Mouse (Mus musculus): ENCODE data around the gene Gm15217. TPM values are rescaled to one million over a fixed set of nuclear protein-coding genes. Genes with fewer than 3 reads are reported as not detected.

The Gm15217 gene
- total RNA-seq, 1 experiment from 2014 or later: not detected

- DNase-seq: no peak
Observed at GRCm38 (mm10) chr14:46398091-46398695, 19.0 kb downstream of the Gm15217 start.

GRCm38 (mm10) chr14:46399925-46400324 lies 20.7 kb downstream of the Gm15217 start:
- no peak for DNase-seq

GRCm38 (mm10) chr14:46408319-46408718 lies 29.1 kb downstream of the Gm15217 start:
- DNase-seq: no peak

GRCm38 (mm10) chr14:46409016-46409415 lies 29.8 kb downstream of the Gm15217 start:
- DNase-seq: no peak

- DNase-seq: no peak
Observed at GRCm38 (mm10) chr14:46410557-46411120, 31.4 kb downstream of the Gm15217 start.

GRCm38 (mm10) chr14:46412497-46413000 lies 33.3 kb downstream of the Gm15217 start:
- no peak for DNase-seq

GRCm38 (mm10) chr14:46418371-46419097 lies 39.3 kb downstream of the Gm15217 start:
- DNase-seq: no peak

GRCm38 (mm10) chr14:46419269-46419668 lies 40.1 kb downstream of the Gm15217 start:
- DNase-seq: no peak

GRCm38 (mm10) chr14:46421823-46422222 lies 42.6 kb downstream of the Gm15217 start:
- no peak for DNase-seq

GRCm38 (mm10) chr14:46427251-46427650 lies 48.0 kb downstream of the Gm15217 start:
- DNase-seq: no peak

GRCm38 (mm10) chr14:46430231-46430630 lies 51.0 kb downstream of the Gm15217 start:
- no peak for DNase-seq

Other genes with a start within 250 kb of the Gm15217 start
- 12.3 and 14.4 TPM in 2 replicates for gene Bmp4, start 11.3 kb downstream of the Gm15217 start, total RNA-seq (2021)

Data from adrenal gland, postnatal 25 days (tissue).